Mouse (Mus musculus): ENCODE results near the gene Rgl1.

DNA sequence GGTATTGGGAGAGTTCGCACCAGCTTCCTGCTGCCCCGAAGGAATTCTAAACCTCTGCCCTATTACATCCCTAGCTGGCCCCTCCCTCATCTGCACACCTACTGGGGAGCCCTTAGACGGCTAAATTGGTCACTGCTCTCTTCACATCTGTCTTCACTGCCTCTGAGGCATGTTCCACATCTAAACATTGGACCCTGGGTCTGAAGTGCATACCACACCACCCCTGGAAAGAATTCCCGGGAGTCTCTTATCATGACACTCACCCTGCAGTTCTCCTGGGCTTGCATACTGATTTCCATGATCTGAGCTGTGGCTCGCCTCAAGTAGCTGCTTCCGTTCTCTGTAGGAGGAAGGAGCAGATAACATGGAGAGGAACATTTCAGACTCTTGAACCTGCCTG lies 24.7 kb upstream of the Rgl1 start:
- no peak for TF ChIP-seq CTCF (IDR thresholded peaks at IDR 0.05; ENCODE audit: low read depth)
- TF ChIP-seq EP300 (optimal IDR thresholded peaks at IDR 0.05): no peak

Data from stomach, postnatal 0 days (tissue).